Mouse (Mus musculus) adrenal gland, postnatal 10 days (tissue): ENCODE results near the gene Elac2. TPM values are rescaled to one million over a fixed set of nuclear protein-coding genes. Genes with fewer than 3 reads are reported as not detected.

Experiments
- DNase-seq: peaks from one replicate; pipeline ENCODE4 v3.0.0; 2021; ENCODE audit warnings: mixed read lengths
- long read RNA-seq, 2 experiments: library from polyadenylated mRNA; stranded (forward); transcript quantifications; one replicate each; pipeline ENCODE4 v2.0.0; 2021
- total RNA-seq, 2 experiments: library from RNA; stranded (reverse); gene quantifications; 2 replicates each; pipeline ENCODE4 v1.2.3; 2021

Elac2 gene
- total RNA-seq: 10 to 100 TPM; 32.7 to 34.1 TPM
- long read RNA-seq, experiment 1, transcript Elac2-201 (25 exons, 2,771 nt): minor isoform, 12 of 63 reads
- long read RNA-seq, experiment 1, transcript Elac2-202 (24 exons, 2,884 nt): major isoform, 31 of 63 reads
- long read RNA-seq, experiment 1, partial matches to known transcripts: 6 of 63 reads
- long read RNA-seq, experiment 1, other reads (novel, unspliced or antisense): 13 of 63 reads
- long read RNA-seq, experiment 2, transcript Elac2-201 (25 exons, 2,771 nt): minor isoform, 7 of 43 reads
- long read RNA-seq, experiment 2, transcript Elac2-202 (24 exons, 2,884 nt): major isoform, 25 of 43 reads
- long read RNA-seq, experiment 2, partial matches to known transcripts: 0 of 43 reads
- long read RNA-seq, experiment 2, other reads (novel, unspliced or antisense): 11 of 43 reads

GRCm38 (mm10) chr11:64978720-64979488, at the start of gene Elac2:
TSS of gene Elac2 (plus strand) at chr11:64979038.
- peak; percentile 97 for DNase-seq

DNA sequence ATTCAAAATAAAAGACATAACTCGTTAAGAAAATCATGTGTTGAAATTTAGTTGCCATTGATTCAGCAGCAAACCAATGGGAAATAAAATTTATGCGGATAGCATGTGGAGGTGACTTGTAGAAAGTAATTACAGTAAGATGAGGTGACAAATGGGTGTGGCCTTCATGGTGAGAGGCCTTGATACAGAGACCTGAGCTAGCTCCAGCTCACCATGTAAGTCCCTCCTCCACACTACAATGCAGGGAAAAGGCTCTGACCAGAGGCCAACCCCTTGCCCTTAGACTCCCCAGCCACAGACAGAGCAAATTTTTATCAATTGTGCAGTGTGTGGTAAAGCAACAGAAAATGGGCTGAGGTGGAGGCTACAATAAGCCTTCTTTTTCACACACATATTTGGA, 49.7 kb upstream of the Elac2 start:
- DNase-seq: no peak

DNA sequence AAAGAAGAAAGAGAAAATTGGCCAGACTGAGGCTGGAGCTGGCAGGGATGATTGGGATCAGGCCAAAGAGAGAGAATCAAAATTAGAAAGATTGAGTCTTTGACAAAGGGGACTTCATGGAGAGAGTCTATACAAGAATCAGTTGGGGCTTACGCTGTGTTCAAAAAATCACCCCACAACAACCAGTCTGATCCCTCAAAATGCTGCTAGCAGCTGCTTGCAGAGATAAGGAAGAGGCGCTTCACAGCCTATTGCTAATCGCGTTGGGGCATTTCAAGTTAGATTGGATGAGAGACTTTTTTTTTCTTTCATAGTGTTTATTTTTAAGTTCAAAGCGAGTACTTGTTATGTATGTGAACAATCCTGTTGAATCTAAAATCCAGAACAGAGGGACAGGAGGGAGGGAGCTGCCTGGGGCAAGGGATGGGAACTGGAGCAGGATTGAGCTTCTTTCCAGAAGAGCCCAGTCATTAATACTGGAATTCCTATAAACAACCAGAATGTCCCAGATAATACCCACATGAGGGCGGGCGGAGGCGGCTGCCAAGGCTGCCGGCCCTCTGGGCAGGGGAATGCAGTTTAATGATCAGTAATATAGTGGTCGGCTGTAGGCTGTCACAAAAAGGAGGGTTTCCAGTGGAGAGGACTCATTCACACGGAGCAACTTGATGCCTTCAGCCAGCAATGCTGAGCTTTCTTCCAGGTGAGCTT, 47.6 kb upstream of the Elac2 start:
- DNase-seq: no peak

DNA sequence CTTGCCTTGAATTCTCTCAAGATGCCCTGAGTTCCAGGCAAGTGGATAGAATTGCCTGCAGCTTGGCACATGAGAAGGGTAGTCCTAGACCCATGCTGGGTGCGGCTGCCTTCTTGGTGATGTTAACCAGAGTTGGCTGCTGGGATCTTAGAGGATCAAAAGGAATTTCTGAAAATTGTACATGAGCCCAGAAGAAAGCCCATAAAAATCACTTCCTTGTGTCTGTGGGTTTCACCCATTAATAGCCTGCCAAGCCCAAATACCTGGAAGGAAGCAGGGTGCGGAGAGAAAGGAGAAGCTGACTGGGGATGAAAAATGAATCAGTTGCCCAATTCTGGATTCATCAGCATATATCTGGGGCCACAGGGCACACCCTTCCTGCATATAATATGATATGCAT, 41.6 kb upstream of the Elac2 start:
- no peak for DNase-seq

GRCm38 (mm10) chr11:64941193-64941592, 37.6 kb upstream of the Elac2 start:
- DNase-seq: no peak

GRCm38 (mm10) chr11:64949782-64950181, 29.1 kb upstream of the Elac2 start:
- DNase-seq: no peak

- DNase-seq: no peak
Measured at GRCm38 (mm10) chr11:64956962-64957729, 21.7 kb upstream of the Elac2 start.

DNA sequence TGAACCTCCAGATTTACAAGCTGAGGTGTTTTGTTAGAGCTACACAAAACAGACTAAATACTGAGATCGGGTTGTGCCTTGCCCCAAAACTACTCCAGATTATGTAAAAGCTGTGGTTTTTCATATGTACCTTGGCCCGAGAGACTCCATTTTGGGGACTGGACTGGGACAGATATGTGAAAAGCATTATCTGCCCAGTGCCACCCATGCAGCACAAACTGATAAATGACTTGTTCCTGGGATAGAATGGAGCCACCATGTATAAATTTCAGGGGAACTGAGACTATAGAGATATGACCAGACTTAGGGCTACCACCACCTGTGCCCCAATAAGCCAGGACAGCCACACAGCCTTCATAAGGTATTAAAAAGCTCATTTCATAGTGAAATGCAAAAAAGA, 16.2 kb upstream of the Elac2 start:
- DNase-seq: no peak

DNA sequence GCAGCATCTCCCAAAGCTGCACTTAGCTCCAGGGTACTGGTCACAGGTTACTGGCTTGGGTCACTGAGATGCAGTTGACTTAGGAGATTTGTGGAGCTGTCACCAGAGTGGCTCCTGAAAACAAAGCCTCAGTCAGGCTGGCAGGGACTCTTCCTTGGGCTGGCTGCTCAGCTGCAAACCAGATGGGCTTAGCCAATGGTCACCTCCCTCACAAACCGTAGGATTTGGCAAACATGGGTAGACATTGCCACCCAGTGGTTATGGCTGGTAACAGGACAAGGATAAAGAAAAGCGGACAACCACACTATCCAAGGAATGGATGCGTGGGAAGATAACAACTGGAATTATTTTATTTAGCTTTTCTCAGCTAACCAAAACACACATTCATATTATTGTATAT, 10.3 kb upstream of the Elac2 start:
- peak; percentile 78 for DNase-seq

- no peak for DNase-seq
Measured at GRCm38 (mm10) chr11:64968939-64969342, 9.9 kb upstream of the Elac2 start.

GRCm38 (mm10) chr11:64971471-64971988, 7.3 kb upstream of the Elac2 start:
- DNase-seq: no peak

GRCm38 (mm10) chr11:64972418-64972817, 6.4 kb upstream of the Elac2 start:
- DNase-seq: no peak

DNA sequence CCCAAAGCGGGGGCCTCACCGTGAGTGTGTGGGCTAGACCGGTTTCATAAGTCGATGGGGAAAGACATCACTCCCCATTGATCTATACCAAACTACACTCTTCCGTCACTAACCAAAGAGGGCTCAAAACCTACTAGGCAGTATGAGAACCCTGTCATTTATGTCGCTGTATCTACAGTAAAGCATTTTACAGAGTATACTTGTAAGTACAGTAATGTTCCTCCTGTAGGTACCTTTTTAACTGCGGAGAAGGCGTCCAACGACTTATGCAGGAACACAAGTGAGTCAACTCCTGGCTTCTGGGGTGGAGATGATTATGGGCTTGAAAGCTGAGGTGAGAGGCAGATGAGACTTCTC, 629 bp downstream of the Elac2 start:
- no peak for DNase-seq

- no peak for DNase-seq
Measured at GRCm38 (mm10) chr11:64988556-64988955, 9.7 kb downstream of the Elac2 start.

DNA sequence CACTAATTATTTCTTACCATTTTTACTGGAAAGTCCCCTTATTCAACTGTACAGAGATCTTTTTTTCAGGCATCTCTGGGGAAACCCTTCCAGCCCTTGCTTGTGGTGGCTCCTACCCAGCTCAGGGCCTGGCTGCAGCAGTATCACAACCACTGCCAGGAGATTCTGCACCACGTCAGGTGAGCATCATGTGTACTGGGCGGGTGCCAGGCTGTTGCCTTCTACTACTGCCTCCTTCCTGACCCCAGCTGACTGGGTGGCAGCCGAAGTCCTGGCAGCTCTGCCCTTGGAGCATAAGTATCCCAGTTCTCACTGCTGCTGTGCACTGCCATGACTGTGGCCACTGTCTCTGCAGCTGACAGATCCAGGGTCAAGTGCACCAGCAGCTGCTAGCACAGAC, 19.6 kb downstream of the Elac2 start:
- DNase-seq: no peak

DNA sequence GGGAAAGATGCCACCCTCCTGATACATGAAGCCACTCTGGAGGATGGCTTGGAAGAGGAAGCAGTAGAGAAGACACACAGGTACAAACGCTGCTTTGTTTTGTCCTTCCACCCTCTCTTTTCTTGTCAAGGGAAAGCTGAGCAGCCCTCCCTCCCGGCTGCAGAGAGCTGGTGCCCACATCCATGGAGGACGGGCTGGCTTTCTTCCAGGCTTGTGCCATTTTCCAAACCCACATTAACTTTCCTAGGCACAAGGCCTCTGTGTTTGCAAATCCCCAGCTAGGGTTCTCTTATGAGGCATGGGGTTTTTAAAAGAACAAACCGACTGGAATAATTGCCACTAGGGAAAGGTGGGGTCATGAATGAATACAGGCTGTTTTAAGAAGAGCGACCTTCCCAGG, 20.8 kb downstream of the Elac2 start:
- DNase-seq: no peak

DNA sequence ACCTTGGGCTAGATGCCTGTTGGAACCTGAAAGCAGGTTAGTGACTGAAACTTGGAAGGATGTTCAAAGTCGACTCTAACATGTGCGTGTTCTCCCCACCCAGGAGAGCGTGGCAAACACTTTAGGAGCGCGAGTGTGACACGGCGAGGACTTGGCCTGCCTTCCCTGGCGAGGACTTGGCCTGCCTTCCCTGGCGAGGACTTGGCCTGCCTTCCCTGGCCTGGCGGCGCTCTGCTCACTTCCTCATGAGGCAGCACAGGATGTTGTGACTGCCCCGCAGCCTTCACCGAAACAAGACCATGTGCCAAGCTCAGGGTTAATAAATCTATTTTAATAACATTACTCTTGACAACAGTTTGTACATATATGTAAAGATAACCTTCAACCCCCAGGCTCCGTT, 22.9 kb downstream of the Elac2 start:
- DNase-seq: peak; percentile 14

- DNase-seq: peak; percentile 57
Measured at GRCm38 (mm10) chr11:65003611-65004010, 24.8 kb downstream of the Elac2 start.

- no peak for DNase-seq
Measured at GRCm38 (mm10) chr11:65004836-65005235, 26.0 kb downstream of the Elac2 start.

- DNase-seq: no peak
Measured at GRCm38 (mm10) chr11:65006047-65006446, 27.2 kb downstream of the Elac2 start.

DNA sequence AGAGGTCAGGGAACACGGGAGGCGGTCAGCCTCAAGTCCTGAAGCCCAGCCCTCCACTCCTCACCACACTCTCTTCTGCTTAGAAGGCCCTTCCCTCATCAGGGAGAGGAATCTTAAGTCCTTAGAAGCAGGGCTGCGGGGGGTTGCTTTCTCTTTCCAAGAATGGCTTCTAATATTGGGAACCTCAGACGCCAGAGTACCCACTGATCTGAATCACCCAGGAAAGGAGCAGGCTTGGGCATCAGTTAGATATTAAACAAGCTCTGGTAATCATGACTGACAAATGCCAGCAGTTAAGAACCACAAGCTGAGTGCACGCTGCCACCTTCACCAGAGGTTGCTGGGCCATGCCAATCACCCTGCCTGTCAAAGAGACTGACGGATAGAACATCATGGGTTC, 35.1 kb downstream of the Elac2 start:
- no peak for DNase-seq

DNA sequence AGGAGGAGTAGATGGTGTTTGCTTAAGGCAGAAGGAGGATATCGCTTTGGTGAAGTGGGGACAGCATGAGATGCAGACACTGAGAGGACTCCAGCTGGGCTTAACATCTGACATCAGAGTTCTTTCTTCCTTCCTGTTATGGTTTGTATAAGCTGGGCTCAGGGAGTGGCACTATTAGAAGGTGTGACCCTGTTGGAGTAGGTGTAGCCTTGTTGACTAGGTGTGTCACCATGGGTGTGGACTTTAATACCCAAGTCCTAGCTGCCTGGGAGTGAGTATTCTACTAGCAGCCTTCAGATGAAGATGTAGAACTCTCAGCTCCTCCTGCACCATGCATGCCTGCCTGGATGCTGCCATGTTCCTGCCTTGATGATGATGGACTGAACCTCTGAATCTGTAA, 37.9 kb downstream of the Elac2 start:
- DNase-seq: no peak
